Mouse (Mus musculus) embryonic facial prominence, embryonic 12.5 days (tissue): ENCODE results near the gene Samhd1. TPM values are rescaled to one million over a fixed set of nuclear protein-coding genes. Genes with fewer than 3 reads are reported as not detected.

Source experiments
- ATAC-seq: fragments of 200-750 bp; cut with Nextera tagmentation; 2 replicates; pipeline ENCODE4 v1.8.0; 2017; ENCODE audit not compliant: insufficient number of reproducible peaks, insufficient read depth, low FRiP score, low TSS enrichment
- H3K27ac ChIP-seq: fragments of 300-500 bp; sonication (generic); 2 replicates; pipeline ENCODE4 v1.5.1; 2016; ENCODE audit warnings: mild to moderate bottlenecking
- H3K27me3 ChIP-seq: fragments of 300-500 bp; sonication (generic); 2 replicates; pipeline ENCODE4 v1.6.1; 2016; ENCODE audit warnings: mild to moderate bottlenecking, moderate library complexity
- H3K36me3 ChIP-seq: fragments of 300-500 bp; sonication (generic); 2 replicates; pipeline ENCODE4 v1.6.1; 2016; ENCODE audit warnings: mild to moderate bottlenecking
- H3K4me1 ChIP-seq: fragments of 300-500 bp; sonication (generic); 2 replicates; pipeline ENCODE4 v1.6.1; 2016
- H3K4me2 ChIP-seq: fragments of 300-500 bp; sonication (generic); replicated peaks from 2 replicates; pipeline ENCODE4 v1.6.1; 2016; ENCODE audit warnings: mild to moderate bottlenecking, moderate library complexity
- H3K4me3 ChIP-seq: fragments of 300-500 bp; sonication (generic); 2 replicates; pipeline ENCODE4 v1.5.1; 2016; ENCODE audit warnings: mild to moderate bottlenecking
- H3K9ac ChIP-seq: fragments of 300-500 bp; sonication (generic); 2 replicates; pipeline ENCODE4 v1.6.1; 2016; ENCODE audit warnings: mild to moderate bottlenecking, moderate library complexity
- H3K9me3 ChIP-seq: fragments of 300-500 bp; sonication (generic); 2 replicates; pipeline ENCODE4 v1.6.1; 2016; ENCODE audit warnings: mild to moderate bottlenecking, moderate library complexity
- WGBS: fragments of 180-500 bp; shearing (Covaris S2); methylation state at CpG from one replicate; pipeline ENCODE4 v1.1.7; 2016; 5-methylcytosine and 5-hydroxymethylcytosine counted together
- polyA plus RNA-seq: library from polyadenylated mRNA; unstranded; fragments of >200 nt; fragmentation: Nextera tagmentation; extraction: Ambion mirVana; gene quantifications from 2 replicates; pipeline ENCODE4 v1.2.1, GENCODE M21; 2016

Gene Samhd1
- polyA plus RNA-seq, 1 experiment from 2014 or later, result 26.9 TPM

GRCm38 (mm10) chr2:157068701-157069354, 66.2 kb downstream of the Samhd1 start:
- Histone ChIP-seq H3K27me3 (no peaks in the 10 kb centered on the region), H3K4me3 (no peak overlapping the region), H3K9ac (no peak overlapping the region), H3K9me3 (no peaks in the 10 kb centered on the region), H3K36me3 (peaks cover 13% of the 10 kb centered on the region), H3K27ac (peak overlapping the region; percentile 61; the same call in 1 of the 2 replicates), H3K4me1 (peaks cover 63% of the 10 kb centered on the region), H3K4me2 (no peak overlapping the region)
- WGBS, result 73% methylated on average over 14 of the region's 14 CpGs
- ATAC-seq, result no peak

DNA sequence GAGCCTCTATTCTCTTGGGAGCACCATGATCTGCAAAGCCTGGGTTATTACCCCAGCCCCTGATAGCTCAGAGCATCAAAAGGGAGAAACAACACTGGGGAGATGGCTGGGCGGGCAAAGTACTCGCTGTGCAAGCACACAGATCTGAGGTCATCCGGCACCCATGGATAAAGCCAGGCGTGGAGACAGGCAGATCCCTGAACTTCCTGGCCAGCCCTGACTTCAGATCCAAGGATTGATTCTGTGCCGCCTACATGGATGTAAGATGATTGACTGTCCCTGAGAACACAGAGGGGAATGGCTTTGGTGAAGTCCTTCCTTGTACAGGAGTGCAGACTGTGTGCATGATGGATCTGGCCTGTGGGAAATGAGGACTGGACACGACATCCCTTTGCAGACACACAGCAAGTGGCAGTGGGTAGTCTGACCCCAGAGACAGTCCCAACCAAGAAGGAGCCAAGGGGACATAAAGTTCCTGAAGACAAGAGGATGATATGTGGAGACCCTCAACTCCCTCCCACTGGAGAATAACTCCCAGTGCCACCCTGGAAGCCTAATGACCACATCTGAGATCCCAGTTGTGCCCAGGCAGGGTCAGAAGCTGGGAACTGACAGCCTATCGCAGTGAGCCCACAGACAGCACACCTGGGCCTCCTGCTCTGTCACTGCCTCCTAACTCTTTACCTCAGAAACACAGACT, 68.2 kb downstream of the Samhd1 start:
- Histone ChIP-seq H3K4me1 (peaks cover 59% of the 10 kb centered on the region), H3K9me3 (no peaks in the 10 kb centered on the region)

DNA sequence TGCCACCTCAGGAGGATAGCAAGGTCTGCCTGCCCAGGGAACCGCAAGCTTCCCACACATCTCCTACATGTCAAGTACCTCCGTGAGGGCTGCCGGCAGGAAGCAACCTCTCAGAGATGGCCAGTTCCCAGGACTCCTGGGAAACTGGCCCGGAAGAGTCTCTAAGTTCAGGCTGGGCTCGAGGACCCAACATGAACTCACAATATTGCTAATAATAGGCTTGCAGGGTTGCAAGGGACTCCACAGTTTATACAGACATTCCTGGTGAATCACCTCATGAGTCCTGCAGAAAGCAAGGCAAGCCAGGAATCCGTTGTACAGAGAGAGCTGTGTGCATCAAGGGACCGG, 69.2 kb downstream of the Samhd1 start:
- no peak for ATAC-seq
- H3K27ac ChIP-seq, result no peak overlapping the region
- no peak overlapping the region for H3K4me2 ChIP-seq
- no peaks in the 10 kb centered on the region for H3K27me3 ChIP-seq
- H3K9ac ChIP-seq, result no peak overlapping the region
- peaks cover 49% of the 10 kb centered on the region for H3K4me1 ChIP-seq
- H3K9me3 ChIP-seq, result no peaks in the 10 kb centered on the region
- no peak overlapping the region for H3K4me3 ChIP-seq
- 73% methylated on average over 7 of the region's 7 CpGs for WGBS
- 0 out of 2 replicates have a peak, but pooled peaks cover 4% of the 10 kb centered on the region for H3K36me3 ChIP-seq

More for the DNA sequence above, 68.2 kb downstream of the Samhd1 start:
- no peak for ATAC-seq
- H3K9ac ChIP-seq, result no peak overlapping the region
- H3K27me3 ChIP-seq, result no peaks in the 10 kb centered on the region
- WGBS, result 86% methylated on average over 7 of the region's 7 CpGs
- H3K27ac ChIP-seq, result no peak overlapping the region
- no peak overlapping the region for H3K4me2 ChIP-seq
- 0 out of 2 replicates have a peak, but pooled peaks cover 4% of the 10 kb centered on the region for H3K36me3 ChIP-seq
- no peak overlapping the region for H3K4me3 ChIP-seq

DNA sequence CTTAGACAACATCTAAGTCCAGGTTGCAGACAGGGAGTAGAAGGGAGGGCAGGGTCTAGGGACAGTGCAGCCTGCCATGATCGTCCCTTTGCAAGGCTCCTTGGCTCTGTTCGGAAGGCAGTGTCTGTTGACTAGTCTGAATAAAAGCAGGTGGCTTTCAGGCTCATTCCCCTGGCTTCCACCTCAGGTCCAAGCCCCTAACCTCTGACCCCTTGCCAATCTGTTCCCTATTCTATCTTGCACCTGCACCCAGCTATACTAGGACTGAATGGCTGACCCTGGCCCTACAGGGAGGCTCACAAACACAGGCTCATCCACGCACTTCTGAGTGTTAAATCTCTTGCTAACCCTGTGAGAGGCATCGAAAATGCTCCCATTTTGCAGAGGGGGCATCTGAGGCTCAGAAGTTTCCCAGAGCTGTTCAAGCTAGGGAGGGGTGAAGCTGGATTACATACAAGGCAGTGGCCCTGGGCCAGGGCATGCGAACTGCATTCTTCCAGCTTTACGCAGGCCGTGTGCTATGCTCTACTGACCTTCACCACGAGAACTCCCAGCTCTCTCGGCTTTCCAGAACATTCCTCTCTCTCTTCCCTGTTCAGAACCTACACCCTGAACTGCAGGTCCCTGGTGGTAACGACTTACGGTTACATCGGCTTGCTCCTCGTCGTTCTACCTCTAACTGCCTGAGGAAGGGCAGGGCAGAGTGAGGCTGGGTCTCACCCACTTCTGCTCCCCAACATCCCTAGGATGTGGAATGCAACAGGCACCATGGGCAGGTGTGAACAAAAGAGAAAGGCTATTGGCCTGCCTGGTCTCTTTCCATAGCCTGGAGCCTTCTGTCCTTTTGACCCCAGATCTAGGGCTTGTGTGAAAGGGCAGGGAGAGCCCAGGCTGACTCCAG, 69.8 kb downstream of the Samhd1 start:
- no peak overlapping the region for H3K9ac ChIP-seq
- WGBS, result 84% methylated on average over 14 of the region's 14 CpGs
- no peaks in the 10 kb centered on the region for H3K9me3 ChIP-seq
- H3K36me3 ChIP-seq, result peaks cover 6% of the 10 kb centered on the region
- ATAC-seq, result no peak
- H3K27me3 ChIP-seq, result no peaks in the 10 kb centered on the region
- H3K4me2 ChIP-seq, result no peak overlapping the region
- peaks cover 43% of the 10 kb centered on the region for H3K4me1 ChIP-seq
- no peak overlapping the region for H3K4me3 ChIP-seq
- H3K27ac ChIP-seq, result no peak overlapping the region

GRCm38 (mm10) chr2:157064136-157064535, 70.9 kb downstream of the Samhd1 start:
- H3K27ac ChIP-seq, result no peak overlapping the region
- no peak overlapping the region for H3K4me3 ChIP-seq
- H3K9ac ChIP-seq, result no peak overlapping the region
- WGBS, result 68% methylated on average over 7 of the region's 7 CpGs
- H3K9me3 ChIP-seq, result no peaks in the 10 kb centered on the region
- no peaks in the 10 kb centered on the region for H3K27me3 ChIP-seq
- ATAC-seq, result no peak
- H3K4me2 ChIP-seq, result no peak overlapping the region
- peaks cover 15% of the 10 kb centered on the region for H3K36me3 ChIP-seq
- peaks cover 37% of the 10 kb centered on the region for H3K4me1 ChIP-seq

DNA sequence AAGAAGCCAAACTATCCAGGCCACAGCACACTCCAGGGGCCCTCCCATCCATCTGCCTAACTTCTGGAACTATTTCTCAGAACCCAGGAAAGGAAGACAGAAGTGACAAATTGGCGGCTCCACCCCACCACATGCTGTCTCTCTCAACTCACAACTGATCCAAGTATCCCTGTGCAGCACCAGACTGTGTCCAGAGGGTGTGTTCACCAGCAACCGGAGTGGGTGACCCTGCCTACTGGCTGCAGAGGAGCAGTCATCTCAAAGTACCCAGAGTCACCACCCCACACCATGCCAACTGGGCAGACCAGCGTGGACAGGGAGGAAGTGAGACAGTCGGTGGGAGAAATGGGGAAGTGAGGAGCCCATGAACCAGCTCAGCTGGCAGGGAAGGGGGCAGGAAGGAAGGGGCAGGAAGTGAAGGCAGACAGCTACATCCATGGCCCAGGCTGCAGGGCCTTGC, 71.8 kb downstream of the Samhd1 start:
- H3K27ac ChIP-seq, result no peak overlapping the region
- WGBS, result 72% methylated on average over 4 of the region's 4 CpGs

GRCm38 (mm10) chr2:157060557-157061305, 74.3 kb downstream of the Samhd1 start:
- no peak overlapping the region for H3K9ac ChIP-seq
- H3K4me2 ChIP-seq, result no peak overlapping the region
- H3K4me1 ChIP-seq, result peaks cover 33% of the 10 kb centered on the region
- H3K27me3 ChIP-seq, result no peaks in the 10 kb centered on the region
- no peaks in the 10 kb centered on the region for H3K9me3 ChIP-seq
- H3K27ac ChIP-seq, result no peak overlapping the region
- 89% methylated on average over 11 of the region's 11 CpGs for WGBS
- no peak for ATAC-seq
- H3K36me3 ChIP-seq, result peaks cover 30% of the 10 kb centered on the region
- H3K4me3 ChIP-seq, result no peak overlapping the region

More for the DNA sequence above, 71.8 kb downstream of the Samhd1 start:
- Histone ChIP-seq H3K27me3 (no peaks in the 10 kb centered on the region), H3K4me3 (no peak overlapping the region), H3K9ac (no peak overlapping the region; the same call in 1 of the 2 replicates), H3K9me3 (no peaks in the 10 kb centered on the region), H3K4me1 (peaks cover 38% of the 10 kb centered on the region), H3K4me2 (no peak overlapping the region), H3K36me3 (peaks cover 15% of the 10 kb centered on the region)
- no peak for ATAC-seq

DNA sequence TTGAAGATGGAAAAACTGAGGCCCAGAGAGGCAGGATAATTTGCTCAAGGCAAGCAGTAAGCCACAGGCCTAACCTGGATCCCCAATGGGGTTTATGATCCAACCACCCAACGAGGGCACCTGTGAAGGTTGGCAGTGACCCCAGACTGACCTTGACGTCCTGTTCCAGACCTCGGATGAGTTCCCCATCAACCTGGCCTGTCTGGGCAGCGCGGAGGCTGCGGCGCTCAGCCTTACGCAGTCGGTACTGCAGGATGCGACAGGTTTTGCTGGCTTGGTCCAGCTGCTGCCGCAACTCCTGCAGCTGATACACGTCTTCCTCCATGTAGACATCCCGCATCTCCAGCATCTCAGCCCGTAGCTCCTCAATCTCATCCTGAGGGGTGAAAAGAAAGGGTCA, 75.0 kb downstream of the Samhd1 start:
- no peaks in the 10 kb centered on the region for H3K27me3 ChIP-seq
- no peak overlapping the region for H3K4me2 ChIP-seq
- ATAC-seq, result no peak
- H3K9me3 ChIP-seq, result no peaks in the 10 kb centered on the region
- 92% methylated on average over 14 of the region's 14 CpGs for WGBS
- H3K36me3 ChIP-seq, result peaks cover 30% of the 10 kb centered on the region
- peaks cover 33% of the 10 kb centered on the region for H3K4me1 ChIP-seq
- no peak overlapping the region for H3K4me3 ChIP-seq
- peak overlapping the region; percentile 85; the same call in 1 of the 2 replicates for H3K27ac ChIP-seq
- H3K9ac ChIP-seq, result no peak overlapping the region

GRCm38 (mm10) chr2:157059166-157059565, 75.9 kb downstream of the Samhd1 start:
- peaks cover 31% of the 10 kb centered on the region for H3K4me1 ChIP-seq
- peaks cover 38% of the 10 kb centered on the region for H3K36me3 ChIP-seq

GRCm38 (mm10) chr2:157058342-157058998, 76.6 kb downstream of the Samhd1 start:
- Histone ChIP-seq H3K36me3 (peaks cover 45% of the 10 kb centered on the region), H3K4me1 (peaks cover 30% of the 10 kb centered on the region), H3K27ac (peak overlapping the region; percentile 85), H3K9me3 (no peaks in the 10 kb centered on the region), H3K27me3 (no peaks in the 10 kb centered on the region), H3K4me2 (peak overlapping the region; percentile 33), H3K4me3 (no peak overlapping the region), H3K9ac (no peak overlapping the region)
- peak; percentile 86 for ATAC-seq
- 11% methylated on average over 18 of the region's 18 CpGs for whole genome bisulfite sequencing

More at GRCm38 (mm10) chr2:157059166-157059565, 75.9 kb downstream of the Samhd1 start:
- WGBS, result 59% methylated on average over 8 of the region's 8 CpGs
- Histone ChIP-seq H3K9me3 (no peaks in the 10 kb centered on the region), H3K27ac (peak overlapping the region; percentile 85), H3K4me3 (no peak overlapping the region), H3K4me2 (0 out of 2 replicates have a peak overlapping the region, but pooled peaks have one; percentile 16), H3K27me3 (no peaks in the 10 kb centered on the region), H3K9ac (no peak overlapping the region)
- no peak for ATAC-seq
